Comparison of ENCODE assay signal across 25 mouse cellular contexts in genomic region chrX:11250155-11250554, GRCm38 (mm10). TPM values are rescaled to one million over a fixed set of nuclear protein-coding genes. Genes with fewer than 3 reads are reported as not detected.
A peak's percentile ranks its signal among the peaks of the same experiment; 100 is the strongest.
DNase-seq lines count a peak whose midpoint lies in the region; ATAC-seq lines count a peak whose summit lies in the region.
"Had no signal": no experiment of that assay in that cellular context is flagged by ENCODE, and none has a peak within 500 bp of the region (broad histone marks: within the 10 kb centered on the region; RNA-seq: fewer than 3 reads in every experiment).

No protein-coding gene starts in this region.

- H3K4me1 ChIP-seq in embryonic facial prominence, embryonic 10.5 days = peaks cover 22% of the 10 kb centered on the region
- peaks cover 8% of the 10 kb centered on the region; the same call in 1 of the 2 replicates for H3K4me1 ChIP-seq in neural tube, embryonic 15.5 days
- H3K4me1 ChIP-seq: heart, embryonic 10.5 days had no signal

- no peak overlapping the region for H3K9ac ChIP-seq in neural tube, embryonic 15.5 days (replicated peaks)
- H3K9ac ChIP-seq: lung, embryonic 14.5 days had no signal

- peak overlapping the region; percentile 19; the same call in 1 of the 2 replicates for H3K4me2 ChIP-seq in neural tube, embryonic 15.5 days
- H3K4me2 ChIP-seq: liver, embryonic 11.5 days; lung, embryonic 14.5 days had no signal

- no peaks in the 10 kb centered on the region for H3K36me3 ChIP-seq in embryonic facial prominence, embryonic 10.5 days (replicated peaks)
- no peaks in the 10 kb centered on the region for H3K36me3 ChIP-seq in neural tube, embryonic 15.5 days
- H3K36me3 ChIP-seq: heart, embryonic 10.5 days had no signal

- peaks cover 93% of the 10 kb centered on the region for H3K27me3 ChIP-seq in embryonic facial prominence, embryonic 10.5 days (replicated peaks; ENCODE audit: low read depth, poor library complexity, severe bottlenecking)
- H3K27me3 ChIP-seq in neural tube, embryonic 15.5 days (replicated peaks) = no peaks in the 10 kb centered on the region
- H3K27me3 ChIP-seq: CH12.LX had no signal

- no peaks in the 10 kb centered on the region for H3K9me3 ChIP-seq in embryonic facial prominence, embryonic 10.5 days
- H3K9me3 ChIP-seq in neural tube, embryonic 15.5 days (replicated peaks) = no peaks in the 10 kb centered on the region
- H3K9me3 ChIP-seq: heart, embryonic 10.5 days had no signal

- no peak overlapping the region for H3K27ac ChIP-seq in embryonic facial prominence, embryonic 10.5 days (replicated peaks)
- no peak overlapping the region for H3K27ac ChIP-seq in neural tube, embryonic 15.5 days (replicated peaks)
- H3K27ac ChIP-seq: heart, embryonic 10.5 days had no signal

- ATAC-seq in neural tube, embryonic 15.5 days (ENCODE audit: low FRiP score) = no peak
- ATAC-seq: activated CD4-positive, CD25-positive, alpha-beta regulatory T cell, adult 4 months; intestine, postnatal 0 days had no signal

- DNase-seq in embryo, embryonic 9.5 days (ENCODE audit: extremely low spot score) = peak; percentile 8
- DNase-seq in embryo, embryonic 11 days = no peak
- DNase-seq in lung, postnatal 36 days = peak; percentile 10
- no peak for DNase-seq in lung, postnatal 14 days
- peak; percentile 18 for DNase-seq in embryonic facial prominence, embryonic 10.5 days (ENCODE audit: low spot score)
- no peak for DNase-seq in urinary bladder, postnatal 14 days (ENCODE audit: low spot score)
- no peak for DNase-seq in heart, postnatal 4 days
- DNase-seq: cerebellum, adult 11 months; gastrocnemius, postnatal 36 days; left cerebral cortex, postnatal 4 days; lung, embryonic 14.5 days; thymus, postnatal 36 days had no signal

- no peak overlapping the region for H3K4me3 ChIP-seq in embryonic facial prominence, embryonic 10.5 days
- H3K4me3 ChIP-seq in neural tube, embryonic 15.5 days (replicated peaks) = no peak overlapping the region
- H3K4me3 ChIP-seq: heart, embryonic 10.5 days; myocyte had no signal

- 26% methylated on average over 12 of the region's 12 CpGs for WGBS in embryonic facial prominence, embryonic 10.5 days
- WGBS in neural tube, embryonic 15.5 days = 27% methylated on average over 12 of the region's 12 CpGs

RNA-seq across cellular contexts. Expression of gene H2al1a, which starts 48.9 kb away (rescaled TPM):
- not detected in 2 replicates for polyA plus RNA-seq in embryonic facial prominence, embryonic 10.5 days (2016; fragmentation: Nextera tagmentation; extraction: Ambion mirVana)
- not detected in 2 replicates for polyA plus RNA-seq in neural tube, embryonic 15.5 days (2015; fragmentation: Nextera tagmentation; extraction: Ambion mirVana)
- total RNA-seq in heart, postnatal 4 days (2021) = not detected
- total RNA-seq: adrenal gland, postnatal 4 days; CH12.LX; common myeloid progenitor, adult 5-6 weeks; gastrocnemius, postnatal 36 days; heart, postnatal 25 days; left cerebral cortex, postnatal 4 days; megakaryocyte, adult 5-6 weeks had no signal
- polyA plus RNA-seq: activated CD4-positive, CD25-positive, alpha-beta regulatory T cell, adult 4 months; heart, embryonic 10.5 days; intestine, postnatal 0 days; large intestine, adult 2 months; liver, embryonic 11.5 days; lung, embryonic 14.5 days; myocyte; stomach, embryonic 14.5 days had no signal

RNA-seq across cellular contexts. Expression of gene H2al1b, which starts 52.1 kb away (rescaled TPM):
- polyA plus RNA-seq in embryonic facial prominence, embryonic 10.5 days (2016; fragmentation: Nextera tagmentation; extraction: Ambion mirVana) = not detected in 2 replicates
- not detected in 2 replicates for polyA plus RNA-seq in neural tube, embryonic 15.5 days (2015; fragmentation: Nextera tagmentation; extraction: Ambion mirVana)
- not detected for total RNA-seq in heart, postnatal 4 days (2021)
- total RNA-seq: adrenal gland, postnatal 4 days; CH12.LX; common myeloid progenitor, adult 5-6 weeks; gastrocnemius, postnatal 36 days; heart, postnatal 25 days; left cerebral cortex, postnatal 4 days; megakaryocyte, adult 5-6 weeks had no signal
- polyA plus RNA-seq: activated CD4-positive, CD25-positive, alpha-beta regulatory T cell, adult 4 months; heart, embryonic 10.5 days; intestine, postnatal 0 days; large intestine, adult 2 months; liver, embryonic 11.5 days; lung, embryonic 14.5 days; myocyte; stomach, embryonic 14.5 days had no signal

RNA-seq across cellular contexts. Expression of gene H2al1c, which starts 55.3 kb away (rescaled TPM):
- not detected in 2 replicates for polyA plus RNA-seq in embryonic facial prominence, embryonic 10.5 days (2016; fragmentation: Nextera tagmentation; extraction: Ambion mirVana)
- polyA plus RNA-seq in neural tube, embryonic 15.5 days (2015; fragmentation: Nextera tagmentation; extraction: Ambion mirVana) = not detected in 2 replicates
- not detected for total RNA-seq in heart, postnatal 4 days (2021)
- total RNA-seq: adrenal gland, postnatal 4 days; CH12.LX; common myeloid progenitor, adult 5-6 weeks; gastrocnemius, postnatal 36 days; heart, postnatal 25 days; left cerebral cortex, postnatal 4 days; megakaryocyte, adult 5-6 weeks had no signal
- polyA plus RNA-seq: activated CD4-positive, CD25-positive, alpha-beta regulatory T cell, adult 4 months; heart, embryonic 10.5 days; intestine, postnatal 0 days; large intestine, adult 2 months; liver, embryonic 11.5 days; lung, embryonic 14.5 days; myocyte; stomach, embryonic 14.5 days had no signal

RNA-seq across cellular contexts. Expression of gene H2al1d, which starts 58.5 kb away (rescaled TPM):
- polyA plus RNA-seq in embryonic facial prominence, embryonic 10.5 days (2016; fragmentation: Nextera tagmentation; extraction: Ambion mirVana) = not detected in 2 replicates
- not detected in 2 replicates for polyA plus RNA-seq in neural tube, embryonic 15.5 days (2015; fragmentation: Nextera tagmentation; extraction: Ambion mirVana)
- not detected for total RNA-seq in heart, postnatal 4 days (2021)
- total RNA-seq: adrenal gland, postnatal 4 days; CH12.LX; common myeloid progenitor, adult 5-6 weeks; gastrocnemius, postnatal 36 days; heart, postnatal 25 days; left cerebral cortex, postnatal 4 days; megakaryocyte, adult 5-6 weeks had no signal
- polyA plus RNA-seq: activated CD4-positive, CD25-positive, alpha-beta regulatory T cell, adult 4 months; heart, embryonic 10.5 days; intestine, postnatal 0 days; large intestine, adult 2 months; liver, embryonic 11.5 days; lung, embryonic 14.5 days; myocyte; stomach, embryonic 14.5 days had no signal

Comparison
In these comparisons a context has a peak if more than half of its experiments do, and no peak if none do; other contexts are left out.
1. DNase-seq: peak in embryo, embryonic 9.5 days (single experiment), lung, postnatal 36 days (single experiment) and embryonic facial prominence, embryonic 10.5 days (single experiment); none in embryo, embryonic 11 days (single experiment), lung, postnatal 14 days (single experiment), urinary bladder, postnatal 14 days (single experiment) and heart, postnatal 4 days (single experiment).